Mouse (Mus musculus) NIH3T3 (cell line): ENCODE measurements at regions not wholly inside any gene's neighbourhood (a gene's known extent, or its start where the extent isn't known, plus 50 kb on each side); places are given as distances from the start of the nearest gene placed in this dataset.
"Not testable (repeated sequence)": the region's sequence is repeated elsewhere in the genome, so short reads cannot be mapped to it uniquely, and the experiment has no call there.

ENCODE experiments used
- DNase-seq: peaks from one replicate; pipeline ENCODE4 v3.0.0-alpha.2; 2012; ENCODE audit warnings: low read depth

GRCm38 (mm10) chr16:55168433-55168832, 129.4 kb downstream of the Zpld1 start:
- DNase-seq: no peak

- DNase-seq: no peak
These were observed 131.5 kb downstream of the Zpld1 start for GRCm38 (mm10) chr16:55166181-55166848.

- DNase-seq: no peak
These were observed 134.9 kb downstream of the Zpld1 start for GRCm38 (mm10) chr16:55162926-55163325.

GRCm38 (mm10) chr16:55151726-55152125, 146.1 kb downstream of the Zpld1 start:
- peak; percentile 13 for DNase-seq

- no peak for DNase-seq
These were observed 155.2 kb downstream of the Zpld1 start for GRCm38 (mm10) chr16:55142431-55143173.

DNA sequence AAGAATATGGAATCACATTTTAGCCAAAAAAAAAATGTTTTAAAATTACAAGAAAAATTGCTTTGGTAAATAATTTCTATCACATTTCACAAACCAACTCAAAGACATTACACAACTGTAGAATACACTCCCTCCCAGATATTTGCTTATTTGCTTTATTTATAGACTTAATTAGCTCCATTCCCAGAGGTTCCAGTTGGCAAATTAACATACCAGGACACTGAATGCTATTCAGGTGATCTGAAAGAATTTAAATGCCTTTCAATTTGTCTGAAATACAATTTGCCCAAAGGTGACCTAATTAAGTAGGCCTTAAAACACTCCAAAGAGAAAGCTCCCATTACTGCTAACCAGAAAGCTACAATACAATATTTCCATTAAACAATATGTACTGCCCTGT, 162.8 kb downstream of the Zpld1 start:
- no peak for DNase-seq

GRCm38 (mm10) chr16:55097651-55098050, 200.1 kb downstream of the Zpld1 start:
- DNase-seq: no peak

DNA sequence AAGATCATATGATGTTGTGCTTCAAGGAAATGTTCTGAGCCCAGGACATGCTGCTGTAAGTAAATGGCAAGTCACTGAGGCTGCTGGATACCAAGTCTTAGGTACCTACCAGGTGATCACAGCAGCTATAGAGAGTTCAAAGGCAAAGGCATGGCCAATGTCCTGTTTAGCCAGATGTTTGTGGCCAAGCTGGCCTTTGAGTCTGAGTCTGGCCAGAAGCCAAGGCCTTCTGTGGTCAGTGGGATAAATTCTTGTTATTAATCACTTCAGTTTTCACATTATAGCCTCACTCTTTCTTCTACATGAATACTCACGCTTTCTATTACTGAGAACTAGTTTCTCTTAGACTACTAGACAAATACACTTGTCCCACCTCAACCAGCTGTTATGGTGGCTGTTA, 210.3 kb downstream of the Zpld1 start:
- peak; percentile 1 for DNase-seq

GRCm38 (mm10) chr16:55076172-55076571, 221.6 kb downstream of the Zpld1 start:
- no peak for DNase-seq

GRCm38 (mm10) chr16:55039777-55040176, 258.0 kb downstream of the Zpld1 start:
- no peak for DNase-seq

DNA sequence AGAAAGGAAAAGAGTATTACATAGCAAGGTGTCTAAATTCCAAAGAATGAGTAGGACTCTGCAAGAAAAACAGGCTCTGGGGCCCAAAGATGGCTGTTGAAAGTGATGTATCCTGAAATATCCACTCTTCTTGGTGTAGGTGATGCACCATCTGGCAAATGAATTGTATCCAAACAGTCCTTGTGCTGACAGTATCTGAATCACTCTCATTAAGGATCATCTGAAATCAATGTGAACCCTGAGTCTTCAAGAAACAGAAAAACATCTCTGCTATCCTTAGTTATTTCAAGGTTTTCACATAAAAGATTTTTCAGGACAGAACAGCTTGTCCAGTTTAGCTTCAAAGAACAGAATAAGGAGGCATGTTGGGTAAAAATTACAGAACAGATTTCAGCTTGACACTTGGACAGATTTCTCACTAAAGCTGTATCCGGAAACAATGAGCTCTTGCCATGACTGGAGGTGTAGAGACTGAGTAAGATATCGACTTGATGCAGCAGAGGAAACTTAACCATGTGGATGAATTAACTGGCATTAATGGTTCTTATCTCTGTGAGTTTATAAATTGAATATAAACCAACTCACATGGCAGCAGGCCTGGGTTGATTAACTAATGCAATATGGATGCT, 296.0 kb downstream of the Zpld1 start:
- no peak for DNase-seq

- no peak for DNase-seq
These were observed 306.1 kb downstream of the Zpld1 start for GRCm38 (mm10) chr16:54991595-54992240.

- peak; percentile 57 for DNase-seq
These were observed 314.0 kb downstream of the Zpld1 start for GRCm38 (mm10) chr16:54983759-54984218.

DNA sequence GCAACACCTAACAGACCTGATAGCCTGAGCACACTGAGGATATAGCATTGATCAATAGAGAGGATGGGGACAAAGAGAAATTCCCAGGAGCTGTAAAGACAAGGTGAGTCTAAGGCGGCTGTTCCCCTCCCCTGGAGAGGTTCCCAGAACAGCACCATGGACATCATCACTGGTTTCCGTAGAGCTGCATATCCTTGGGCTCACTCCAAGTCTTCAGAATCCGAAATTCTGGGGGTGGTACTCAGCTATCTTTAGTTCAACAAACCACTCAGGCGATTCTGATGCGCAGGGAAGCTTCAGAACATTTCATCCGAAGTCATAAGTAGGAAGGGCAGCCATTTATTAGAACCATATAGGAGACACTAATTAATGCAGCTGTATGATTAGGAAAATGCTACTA, 327.4 kb downstream of the Zpld1 start:
- no peak for DNase-seq

GRCm38 (mm10) chr16:54943808-54944315, 353.9 kb downstream of the Zpld1 start:
- no peak for DNase-seq

GRCm38 (mm10) chr16:54928259-54928658, 369.5 kb downstream of the Zpld1 start:
- DNase-seq: no peak

GRCm38 (mm10) chr16:54902911-54903310, 394.9 kb downstream of the Zpld1 start:
- DNase-seq: no peak

DNA sequence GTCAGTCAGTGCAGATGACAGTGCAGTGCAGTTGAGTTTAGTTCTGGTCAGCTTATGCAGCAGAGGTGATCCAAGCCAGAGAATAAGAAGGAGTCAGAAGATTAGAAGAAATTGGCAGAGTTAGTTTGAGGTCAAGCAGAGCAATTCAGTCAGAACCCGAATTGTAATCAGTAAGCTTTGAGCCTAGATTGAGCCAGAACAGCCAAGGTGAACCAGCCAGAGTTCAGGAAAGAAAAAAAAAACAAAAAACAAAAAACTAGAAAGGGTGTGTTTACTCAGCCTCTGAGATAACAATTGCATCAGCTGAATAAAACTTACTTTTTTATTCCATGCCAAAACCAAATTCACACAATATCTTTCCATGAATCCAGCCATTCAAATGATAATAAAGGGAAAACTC, 396.3 kb downstream of the Zpld1 start:
- DNase-seq: no peak

DNA sequence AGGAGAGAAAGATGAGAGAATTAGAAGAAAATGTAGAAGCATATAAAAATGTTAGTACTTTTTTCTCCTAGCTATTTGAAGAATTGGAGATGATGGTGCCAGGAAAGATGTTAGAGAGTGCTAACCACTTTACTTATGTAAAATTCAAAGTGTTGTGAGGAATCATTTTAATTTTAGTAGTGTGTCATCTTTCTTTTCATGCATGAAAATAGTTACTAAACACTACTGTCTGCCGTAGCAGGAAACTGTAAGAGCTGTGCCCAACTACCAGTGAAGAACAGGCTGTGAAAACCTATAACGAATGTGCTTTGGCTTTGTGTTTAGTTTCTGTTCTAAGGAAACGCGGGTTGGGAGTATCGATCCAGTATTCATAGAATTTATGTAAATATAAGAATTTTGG, 403.1 kb downstream of the Zpld1 start:
- no peak for DNase-seq

DNA sequence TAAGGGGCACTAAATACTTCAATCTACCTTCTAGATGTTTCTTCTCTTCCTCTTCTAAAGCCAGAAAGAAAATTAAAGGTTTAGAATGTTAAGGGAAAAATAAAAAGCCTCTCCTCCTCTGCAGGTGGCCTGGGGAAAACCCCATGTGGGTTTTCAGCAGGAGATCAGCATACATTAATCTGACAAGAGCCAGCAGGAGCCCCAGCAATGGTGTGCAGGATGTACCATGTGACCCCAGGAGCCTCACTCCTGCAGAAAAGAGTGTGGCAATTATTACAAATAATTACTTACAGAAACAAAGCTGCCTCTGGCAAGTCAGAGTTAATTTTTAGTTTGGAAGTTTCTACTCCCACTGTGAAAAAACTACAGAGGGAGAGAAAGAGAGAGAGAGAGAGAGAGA, 440.4 kb downstream of the Zpld1 start:
- DNase-seq: no peak

- not testable (repeated sequence) for DNase-seq
These were observed 454.8 kb downstream of the Zpld1 start for GRCm38 (mm10) chr16:54842996-54843395.
